Mouse (Mus musculus): ENCODE measurements at regions not wholly inside any gene's neighbourhood (a gene's known extent, or its start where the extent isn't known, plus 50 kb on each side); places are given as distances from the start of the nearest gene placed in this dataset.
A peak's percentile ranks its signal among the peaks of the same experiment; 100 is the strongest.
"Not testable (repeated sequence)": the region's sequence is repeated elsewhere in the genome, so short reads cannot be mapped to it uniquely, and the experiment has no call there.

DNA sequence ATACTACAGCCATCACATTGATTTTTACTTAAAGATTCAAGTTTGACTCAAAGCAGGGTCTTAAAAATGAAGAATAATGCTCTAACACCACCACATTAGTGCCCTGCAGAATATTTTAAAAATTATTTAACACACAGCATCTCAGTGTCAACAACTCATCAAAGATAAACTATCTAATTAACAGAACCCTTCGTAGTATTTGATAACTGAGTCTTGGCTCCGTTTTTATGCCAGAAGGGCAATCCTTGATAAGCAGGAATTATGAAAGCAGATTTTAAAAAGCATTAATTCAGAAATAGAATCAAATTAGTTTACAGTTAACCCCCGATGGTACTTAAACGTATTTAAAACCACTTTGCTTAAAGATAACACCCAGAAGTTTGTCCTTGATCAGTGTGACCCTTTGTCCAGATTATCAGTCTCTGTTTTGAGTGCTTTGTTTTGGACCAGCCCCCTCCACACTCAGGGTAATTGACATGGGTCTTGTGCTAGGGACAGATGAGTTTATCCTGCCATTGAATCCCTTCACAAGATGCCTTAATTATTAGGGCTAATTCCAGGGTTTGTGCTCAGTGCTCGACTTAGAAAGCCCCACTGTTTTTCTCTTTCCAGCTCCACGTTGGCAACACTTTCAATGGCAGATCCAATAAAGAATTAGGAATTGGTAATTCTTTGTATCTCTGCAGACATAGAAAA is 69.4 kb upstream of the Dph6 start:
- DNase-seq (ENCODE audit: low spot score in 2 of 2), result no peak

DNA sequence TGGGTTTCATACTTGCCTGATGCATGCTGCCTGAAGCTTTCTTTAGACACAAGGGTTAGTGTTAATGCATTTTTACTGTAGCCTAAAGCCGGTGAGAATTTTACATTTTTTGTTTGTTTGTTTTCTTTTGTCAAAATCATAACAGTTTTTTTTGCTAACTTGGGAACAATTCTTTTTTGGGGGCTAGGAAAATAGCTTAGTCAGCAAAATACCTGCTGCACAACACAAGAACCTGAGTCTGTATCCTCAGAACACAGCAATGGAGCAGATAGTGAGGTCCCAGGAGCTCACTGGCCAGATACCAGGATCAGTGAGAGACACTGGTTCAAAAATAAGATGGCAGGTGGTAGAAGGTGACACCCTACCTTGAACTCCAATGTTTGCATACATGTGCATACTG is 72.4 kb upstream of the Dph6 start:
- DNase-seq (ENCODE audit: low spot score in 2 of 2), result no peak

DNA sequence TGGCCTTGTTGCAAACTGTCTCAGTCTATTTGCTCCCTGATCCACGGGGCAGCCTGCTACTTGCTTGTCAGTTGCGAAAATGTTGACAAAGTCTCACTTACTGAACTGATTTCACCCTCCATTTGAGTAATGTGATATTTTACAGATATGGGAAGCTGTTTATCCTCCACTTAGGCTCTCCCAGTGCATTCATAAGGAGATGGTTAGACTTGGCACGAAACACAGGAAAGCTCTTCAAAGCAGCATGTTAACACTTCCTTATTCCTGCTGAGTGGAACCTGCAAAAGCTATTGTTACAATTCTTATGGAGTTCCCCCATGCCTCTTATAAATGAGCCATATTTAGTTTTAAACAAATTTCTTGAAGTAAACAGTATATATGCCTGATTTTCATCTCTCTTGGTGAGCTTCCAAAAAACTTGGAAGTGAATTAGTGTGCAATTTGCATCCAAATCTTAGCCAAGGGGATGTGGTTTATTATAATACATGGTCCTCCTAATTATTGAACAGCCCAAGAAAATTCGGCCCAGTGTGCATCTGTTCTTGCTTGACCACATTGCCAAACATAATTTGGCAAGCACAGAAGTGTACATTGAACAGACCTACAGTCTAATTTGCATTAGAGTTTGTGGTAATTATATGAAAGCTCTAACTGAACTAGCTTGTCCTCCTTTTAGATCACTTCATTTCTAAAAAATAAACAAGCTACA is 80.3 kb upstream of the Dph6 start:
- DNase-seq (ENCODE audit: low spot score in 2 of 2), result no peak

DNA sequence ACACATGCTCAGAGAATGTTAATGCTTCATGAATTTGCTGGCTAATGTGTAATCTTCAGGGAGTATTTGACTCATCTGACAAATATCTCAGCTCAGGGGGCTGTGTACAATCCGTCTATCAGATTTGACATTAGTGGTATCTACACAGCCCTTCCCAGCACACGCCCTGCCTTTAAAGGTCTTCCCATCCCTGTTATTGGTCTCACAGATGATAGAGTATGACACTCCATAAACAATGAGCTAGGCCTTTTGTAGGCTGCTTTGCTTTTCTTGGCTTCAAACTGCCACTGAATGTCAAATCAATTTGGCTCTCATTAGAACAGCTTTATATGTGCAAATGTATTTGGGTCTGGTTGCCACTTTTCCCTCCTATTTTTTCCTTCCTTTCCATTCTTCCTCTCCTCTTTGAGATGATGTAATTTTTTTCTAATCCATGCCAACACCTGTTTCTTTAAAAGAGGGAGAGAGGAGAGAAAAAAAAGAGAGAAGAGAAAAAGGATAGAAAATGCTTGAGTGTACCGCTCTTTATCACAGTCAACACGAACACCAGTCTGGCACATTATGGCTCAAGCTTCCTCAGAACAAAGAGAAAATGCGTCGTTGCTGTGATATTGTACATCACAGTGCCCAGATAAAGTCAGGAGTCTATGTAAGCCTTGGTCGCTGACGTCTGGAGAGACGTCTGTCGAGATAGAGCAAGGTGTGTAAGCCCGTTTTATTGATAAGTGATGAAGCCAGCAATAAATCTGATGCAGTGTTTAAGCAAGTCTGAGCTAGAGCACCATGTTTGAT is 84.9 kb upstream of the Dph6 start:
- DNase-seq (ENCODE audit: low spot score in 2 of 2), result no peak

DNA sequence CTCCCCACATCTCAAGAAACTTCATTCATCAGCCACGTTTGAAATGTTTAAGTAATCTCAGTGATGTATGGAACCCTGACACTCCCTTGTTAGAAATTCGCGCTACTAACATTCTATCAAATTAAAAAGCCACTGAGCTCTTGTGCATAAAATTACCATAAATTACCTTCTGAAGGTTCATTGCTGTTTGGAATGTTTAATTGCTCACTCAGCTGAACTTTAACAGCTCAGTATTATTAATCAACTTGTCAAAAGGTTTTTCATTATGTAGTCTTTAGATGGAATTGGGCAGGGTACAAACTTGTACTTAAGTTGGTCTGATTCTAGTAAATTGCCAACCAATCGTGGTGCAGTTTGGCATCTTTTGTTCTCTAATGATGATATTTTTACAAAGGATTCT is 108.5 kb upstream of the Dph6 start:
- DNase-seq (ENCODE audit: low spot score in 2 of 2), result no peak

DNA sequence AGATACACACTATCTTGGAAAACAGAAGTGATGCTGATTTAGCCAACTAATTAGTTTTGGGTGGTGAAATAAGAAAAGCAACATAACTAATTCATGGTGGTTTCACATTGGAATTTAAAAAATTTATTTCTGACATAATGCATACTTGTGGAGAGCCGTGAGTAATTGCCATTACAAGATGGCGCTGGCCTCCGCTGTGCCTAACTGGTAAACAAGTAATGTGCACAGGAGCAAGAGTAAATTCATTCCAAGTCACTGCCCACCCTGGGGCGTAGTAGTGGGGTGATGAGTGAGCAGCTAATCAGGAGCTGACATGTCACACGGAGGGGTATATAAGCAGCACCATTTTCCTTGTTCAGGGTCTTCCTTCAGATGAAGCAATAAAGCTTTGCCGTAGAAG is 119.0 kb upstream of the Dph6 start:
- not testable (repeated sequence) for DNase-seq (ENCODE audit: low spot score in 2 of 2)

DNA sequence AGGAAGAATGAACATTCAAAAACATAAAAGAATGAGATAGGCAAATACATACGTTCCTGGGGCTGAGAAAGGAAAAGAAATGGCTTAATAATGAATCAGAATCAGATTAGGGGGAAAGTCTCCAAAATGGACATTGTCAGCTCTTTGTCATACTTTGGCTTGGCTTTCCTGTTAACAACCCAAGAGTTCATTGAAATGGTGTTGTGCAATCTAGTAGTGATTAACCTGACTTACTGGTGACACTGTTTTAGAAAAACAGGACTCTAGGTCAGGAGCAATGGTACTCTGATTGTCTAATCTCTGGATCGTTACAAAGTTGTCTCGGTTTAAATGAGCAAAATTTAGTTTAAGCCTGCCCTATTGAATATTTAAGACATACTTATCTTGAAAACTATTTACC is 119.5 kb upstream of the Dph6 start:
- DNase-seq (ENCODE audit: low spot score in 2 of 2), result no peak

DNA sequence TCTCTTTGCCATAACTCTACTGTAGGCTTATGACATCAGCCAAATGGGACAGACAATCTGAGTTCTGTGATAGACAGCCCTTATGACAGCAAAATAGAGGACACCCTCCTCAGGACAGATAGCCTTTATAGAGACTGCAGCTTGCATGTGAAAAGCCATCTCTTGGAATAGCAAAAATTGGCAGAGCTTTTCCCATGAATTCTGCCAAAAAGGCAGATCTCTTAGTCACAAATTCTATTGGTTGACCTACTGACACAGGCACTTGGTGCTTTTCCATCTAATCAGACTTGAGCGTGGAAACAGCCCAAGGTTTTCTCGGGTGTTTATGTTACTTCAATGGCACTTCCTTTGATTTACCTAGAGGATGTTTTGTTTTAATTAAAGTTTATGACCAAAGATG is 120.8 kb upstream of the Dph6 start:
- no peak for DNase-seq (ENCODE audit: low spot score in 2 of 2)

DNA sequence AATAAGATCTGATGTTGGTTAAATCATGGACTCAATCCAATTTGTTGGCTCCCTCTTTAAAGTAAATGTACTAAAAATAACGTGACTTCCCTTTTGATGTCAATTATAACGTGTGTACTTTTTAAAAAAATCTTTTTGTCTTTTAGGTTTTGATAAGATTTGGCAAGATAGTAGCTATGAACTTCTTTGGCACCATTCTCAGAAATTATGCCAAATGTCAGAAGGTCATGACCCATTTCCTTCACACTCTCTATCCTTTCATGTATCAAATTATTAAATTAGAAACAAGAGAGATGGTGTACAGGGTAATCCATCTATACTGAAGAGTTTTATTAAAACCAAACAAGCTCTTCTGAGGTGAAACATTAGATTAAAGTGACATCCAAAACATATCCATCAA is 121.4 kb upstream of the Dph6 start:
- no peak for DNase-seq (ENCODE audit: low spot score in 2 of 2)

DNA sequence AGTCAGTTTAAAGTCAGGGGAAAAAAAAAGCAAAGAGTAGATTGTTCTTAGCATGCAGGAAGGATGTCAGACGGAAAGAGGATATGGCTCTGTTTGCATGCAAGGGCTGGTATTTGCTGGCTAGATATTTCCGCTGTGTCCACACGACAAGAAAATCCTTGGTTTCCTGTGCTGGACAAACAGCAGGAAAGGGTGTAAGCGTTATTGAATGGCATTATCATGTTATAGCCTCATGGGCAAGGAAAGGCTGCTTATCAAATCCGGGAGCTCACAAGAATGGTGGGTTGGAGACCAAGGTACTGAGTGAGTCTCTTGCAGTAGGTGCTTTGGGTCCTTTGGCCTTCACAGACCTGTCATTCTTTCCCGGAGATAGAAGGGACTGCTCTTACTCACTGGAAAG is 127.7 kb upstream of the Dph6 start:
- no peak for DNase-seq (ENCODE audit: low spot score in 2 of 2)

DNA sequence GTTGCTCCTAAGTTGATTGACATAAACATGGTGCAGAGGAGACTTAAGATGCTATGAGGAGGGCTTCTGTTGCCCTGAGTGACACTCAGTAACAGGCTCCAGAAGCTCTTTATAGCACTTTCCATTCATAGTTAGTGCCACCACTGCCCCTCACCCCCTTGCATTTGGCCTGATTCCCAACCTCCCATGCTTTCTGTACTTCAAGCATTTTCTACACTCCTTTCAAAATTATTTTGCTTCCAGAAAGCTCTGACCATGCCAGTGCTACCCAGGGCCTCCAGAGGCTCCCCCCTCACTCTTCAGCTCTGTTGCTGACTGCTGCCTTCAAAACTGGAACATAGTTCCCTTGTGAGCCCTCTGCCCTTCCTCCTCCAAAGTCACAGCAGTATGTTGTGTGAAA is 129.4 kb upstream of the Dph6 start:
- no peak for DNase-seq (ENCODE audit: low spot score in 2 of 2)

DNA sequence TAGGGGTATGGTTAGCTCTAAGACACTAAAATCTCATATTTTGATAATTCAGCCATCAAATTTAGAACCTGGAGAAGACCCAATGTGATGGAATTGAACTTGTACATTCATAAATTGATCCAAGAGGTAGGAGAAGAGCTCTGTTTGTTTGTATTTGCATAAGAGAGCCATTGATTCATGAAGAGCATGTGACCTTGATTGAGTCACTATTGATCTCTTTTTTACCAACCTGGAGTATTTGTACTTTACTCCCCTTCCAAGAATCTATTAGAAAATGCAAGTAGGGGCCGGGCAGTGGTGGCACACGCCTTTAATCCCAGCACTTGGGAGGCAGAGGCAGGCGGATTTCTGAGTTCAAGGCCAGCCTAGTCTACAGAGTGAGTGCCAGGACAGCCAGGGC is 133.5 kb upstream of the Dph6 start:
- DNase-seq (ENCODE audit: low spot score in 2 of 2), result no peak

DNA sequence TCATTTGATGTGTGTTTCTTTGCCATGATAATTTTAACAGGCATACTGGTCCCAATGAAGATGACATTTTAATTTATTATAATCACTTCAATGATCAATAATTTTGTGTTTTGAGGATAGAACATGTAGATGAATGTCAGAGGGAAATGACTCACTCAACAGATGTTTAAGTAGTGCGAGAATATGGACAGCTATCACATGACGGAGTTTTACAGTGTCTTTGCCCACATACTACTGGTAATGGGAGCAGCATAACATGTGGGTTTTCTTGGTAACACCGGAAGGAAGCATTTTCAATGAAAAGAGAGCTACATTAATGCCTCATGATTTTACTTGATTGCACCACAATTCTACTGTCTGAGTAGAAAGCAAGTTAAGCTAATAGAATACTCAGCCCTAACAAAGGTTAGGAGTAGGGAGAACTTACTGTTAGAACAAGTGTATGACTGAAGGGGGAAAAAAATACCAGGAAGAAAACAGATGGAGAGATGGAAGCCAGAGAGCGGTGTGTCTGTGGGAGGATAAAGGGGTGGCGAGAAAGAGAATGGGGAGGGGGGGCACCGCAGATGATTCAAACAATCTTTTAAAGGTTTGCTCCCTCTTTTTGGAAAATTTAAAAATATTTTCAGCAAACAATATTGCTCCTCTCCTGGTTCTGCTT is 142.0 kb upstream of the Dph6 start:
- no peak for DNase-seq (ENCODE audit: low spot score in 2 of 2)

DNA sequence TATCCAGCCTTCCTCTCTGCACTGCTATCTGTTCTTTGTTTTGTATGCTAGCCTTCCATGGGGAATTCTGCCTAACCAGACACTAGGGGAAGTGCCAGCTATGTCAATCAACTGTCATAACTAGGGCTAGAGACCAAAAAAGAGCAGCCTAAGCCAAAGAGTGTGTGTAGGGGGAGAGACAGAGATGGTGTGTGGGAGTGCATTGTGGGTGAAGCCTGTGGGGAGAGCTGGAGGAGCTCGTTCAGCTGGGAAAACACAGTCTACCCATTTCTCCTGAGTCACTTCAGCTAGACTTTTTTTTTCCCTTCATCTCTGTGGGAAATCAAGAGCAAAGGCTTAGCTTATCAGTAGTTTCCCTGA is 142.5 kb upstream of the Dph6 start:
- DNase-seq (ENCODE audit: low spot score in 2 of 2), result peak; percentile 5 to 34

DNA sequence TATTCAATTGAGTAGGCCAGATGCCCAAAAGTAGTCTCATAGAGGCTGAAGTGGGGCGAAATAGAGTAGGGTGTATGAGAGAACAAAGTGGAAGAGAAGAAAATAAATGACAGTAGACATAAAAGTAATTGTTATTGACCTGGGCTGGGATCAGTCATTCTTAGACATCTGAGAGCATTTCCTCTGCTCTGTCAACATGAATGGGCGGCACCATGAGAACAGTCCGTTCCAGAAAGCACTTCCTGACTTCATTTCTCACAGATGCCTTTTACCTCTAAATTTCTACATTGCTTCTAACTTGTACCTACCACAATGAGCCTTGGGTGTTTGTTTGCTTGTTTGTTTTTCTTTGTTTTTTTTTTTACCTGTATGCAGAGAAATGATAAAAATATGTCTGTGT is 148.5 kb upstream of the Dph6 start:
- DNase-seq (ENCODE audit: low spot score in 2 of 2), result no peak

DNA sequence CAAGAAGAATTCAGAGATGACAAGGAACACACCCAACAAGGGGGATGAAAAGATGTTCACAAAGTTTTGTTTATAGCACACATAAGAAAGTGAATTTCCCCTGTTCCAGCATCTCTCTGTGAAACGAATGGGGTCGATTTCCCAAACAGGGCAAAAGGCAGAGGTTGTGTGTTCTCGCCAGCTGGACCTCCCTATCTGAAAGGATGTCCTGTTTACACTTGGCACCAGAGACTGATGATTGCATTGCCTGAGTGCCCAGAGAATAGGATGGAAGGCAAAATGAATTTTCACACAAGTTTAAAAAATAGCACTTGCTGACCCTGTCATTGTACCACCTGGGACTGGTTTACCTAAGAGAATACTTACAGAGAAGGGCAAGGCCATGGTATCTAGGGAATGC is 149.2 kb upstream of the Dph6 start:
- no peak for DNase-seq (ENCODE audit: low spot score in 2 of 2)

DNA sequence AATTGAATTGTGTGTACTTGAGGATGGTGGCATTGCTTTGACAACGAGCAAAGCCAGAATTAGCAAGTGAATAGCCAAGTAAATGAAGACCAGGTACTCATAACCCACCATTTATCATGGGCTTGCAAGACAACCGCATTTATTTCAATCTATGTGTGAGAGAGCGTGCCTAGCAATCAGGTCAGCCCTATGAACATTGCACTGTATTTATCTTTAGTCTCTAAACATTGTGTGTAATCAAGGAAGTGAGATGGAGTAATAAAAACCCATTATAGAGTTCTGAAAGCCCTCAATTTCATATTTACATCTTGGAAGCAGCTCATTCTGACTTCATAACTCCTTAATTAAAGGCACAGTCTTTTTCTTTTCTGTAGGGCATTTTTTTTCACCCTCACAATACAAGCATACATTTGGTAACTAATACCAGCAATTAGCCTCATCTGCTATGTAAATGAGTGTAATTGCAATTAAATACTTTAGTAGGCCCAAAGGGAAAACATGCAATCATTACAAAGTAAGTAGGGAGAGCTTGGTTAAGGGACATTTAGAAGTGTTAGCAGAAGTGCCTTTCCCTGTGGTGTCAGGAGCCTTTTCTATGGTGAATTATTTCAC is 150.8 kb upstream of the Dph6 start:
- no peak for DNase-seq (ENCODE audit: low spot score in 2 of 2)

DNA sequence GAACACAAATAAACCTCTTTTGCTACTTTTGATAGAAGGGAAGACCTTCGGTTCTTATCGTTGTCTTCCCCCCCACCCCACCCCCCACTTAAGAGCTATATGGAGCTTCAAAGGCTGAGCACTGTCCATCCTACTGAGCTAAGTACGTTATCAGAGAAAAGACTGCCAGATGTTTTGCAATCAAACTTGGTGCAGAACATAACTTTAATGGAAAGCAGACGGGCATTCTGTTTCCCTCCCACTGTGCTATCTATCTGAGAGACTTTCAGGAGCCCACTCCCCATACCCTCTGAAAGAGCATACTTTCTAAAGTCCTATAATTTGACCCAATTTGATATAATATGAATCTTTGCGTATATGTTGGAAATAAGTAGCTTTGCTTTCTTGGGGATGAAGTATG is 153.3 kb upstream of the Dph6 start:
- DNase-seq (ENCODE audit: low spot score in 2 of 2), result no peak

DNA sequence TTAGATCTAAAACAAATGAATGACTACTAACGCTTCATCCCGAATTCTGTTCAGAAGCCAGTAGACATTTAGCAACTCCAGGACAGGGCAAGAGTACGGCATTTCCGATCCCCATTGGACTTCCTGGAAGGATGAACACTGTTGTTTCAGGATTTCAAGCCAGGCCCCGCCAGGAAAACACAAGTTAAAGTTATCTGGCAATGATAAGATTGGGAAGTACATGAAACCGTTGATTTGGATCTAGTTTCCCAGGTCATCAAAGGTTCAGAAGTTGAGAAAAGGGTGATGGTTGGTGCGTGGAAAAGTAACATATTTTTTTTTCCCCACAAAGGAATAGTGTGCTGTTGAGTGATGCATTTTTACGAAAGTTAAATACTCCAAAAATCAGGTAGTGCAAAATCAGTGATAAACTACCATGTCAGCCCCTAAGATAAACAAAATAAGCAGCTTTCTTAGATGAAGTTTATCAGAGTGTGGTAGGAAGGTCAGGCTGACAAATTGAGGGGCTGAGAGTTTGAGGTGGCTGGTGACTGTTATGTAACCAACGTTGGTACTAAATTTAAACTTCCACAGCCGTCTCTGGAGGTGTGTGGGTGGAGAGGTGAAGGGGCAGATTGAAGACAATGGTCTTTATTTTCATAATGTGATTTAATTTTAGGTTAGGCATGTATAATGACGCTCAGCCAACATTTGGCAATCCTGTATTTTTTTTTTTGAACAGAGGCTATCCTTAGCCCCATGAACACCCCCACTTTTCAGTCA is 157.6 kb upstream of the Dph6 start:
- no peak for DNase-seq (ENCODE audit: low spot score in 2 of 2)

DNA sequence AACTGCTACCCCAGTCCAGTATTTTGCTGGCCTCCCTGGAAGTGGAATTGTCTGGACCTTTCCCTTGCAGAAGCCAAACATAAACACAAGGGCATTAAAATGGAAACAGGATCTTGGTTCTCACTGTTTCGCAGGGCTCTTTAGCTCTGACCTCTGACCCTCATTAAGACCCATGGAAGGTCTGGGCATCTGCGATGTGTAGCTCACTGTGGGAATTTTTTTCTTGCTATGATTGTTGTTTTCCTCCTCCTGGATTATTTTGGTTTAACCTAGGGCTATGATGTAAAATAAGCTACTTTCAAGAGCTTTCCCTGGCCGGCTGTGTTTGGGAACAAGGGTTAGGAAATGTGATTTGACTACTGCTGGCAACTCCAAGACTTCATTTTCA is 158.1 kb upstream of the Dph6 start:
- no peak for DNase-seq (ENCODE audit: low spot score in 2 of 2)

DNA sequence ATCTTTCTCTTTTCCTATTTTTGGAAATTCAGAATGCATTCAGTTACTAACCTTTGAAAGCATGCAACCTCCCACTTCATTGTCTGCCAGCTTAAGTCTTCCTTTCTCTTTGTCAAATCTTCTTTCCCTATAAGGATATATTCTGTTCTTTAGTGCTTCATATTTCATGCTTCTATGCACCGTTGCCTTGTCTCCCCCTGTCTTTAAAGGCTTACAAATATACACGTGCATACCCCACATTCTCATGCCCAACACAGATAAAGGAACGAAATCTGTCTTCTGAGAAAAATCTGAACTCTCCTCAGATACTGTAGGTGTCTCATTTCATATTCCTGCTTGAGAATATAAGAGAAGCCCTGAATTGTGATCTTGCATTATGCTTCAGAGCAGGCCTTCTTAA is 167.9 kb upstream of the Dph6 start:
- DNase-seq (ENCODE audit: low spot score in 2 of 2), result no peak

All from right cerebral cortex, postnatal 36 days (tissue).